Mouse (Mus musculus): ENCODE measurements around the gene Zc3h13. TPM values are rescaled to one million over a fixed set of nuclear protein-coding genes. Genes with fewer than 3 reads are reported as not detected.
A peak's percentile ranks its signal among the peaks of the same experiment; 100 is the strongest.

Zc3h13 gene
- polyA plus RNA-seq, 1 experiment from 2014 or later: 49.5 TPM

DNA sequence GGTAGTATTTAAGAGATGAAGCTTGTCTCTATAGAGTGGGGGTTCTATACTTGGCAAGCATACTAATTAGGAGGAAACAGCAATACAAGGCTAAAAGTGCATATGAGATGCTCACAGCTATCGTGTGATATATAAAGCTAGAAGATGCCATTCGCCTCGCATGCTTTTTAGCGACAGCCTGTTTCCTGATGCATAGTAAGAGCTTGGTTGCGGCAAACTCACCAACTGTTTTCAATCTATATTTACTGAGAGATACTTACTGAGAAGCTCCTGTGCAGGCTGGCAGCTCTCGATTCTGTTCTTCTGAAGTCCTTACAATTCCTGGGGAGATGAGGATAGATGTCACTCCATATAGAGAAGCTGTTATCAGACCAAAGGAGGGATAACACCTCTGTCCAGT is 4.5 kb upstream of the Zc3h13 start:
- no peak overlapping the region for H3K4me3 ChIP-seq
- 91% methylated on average over 6 of the region's 6 CpGs for WGBS
- no peak overlapping the region for H3K27ac ChIP-seq
- no peak overlapping the region for H3K4me2 ChIP-seq
- H3K4me1 ChIP-seq (replicated peaks): peaks cover 3% of the 10 kb centered on the region; the same call in 1 of the 2 replicates
- H3K9ac ChIP-seq: no peak overlapping the region
- no peaks in the 10 kb centered on the region for H3K9me3 ChIP-seq
- no peaks in the 10 kb centered on the region for H3K36me3 ChIP-seq
- H3K27me3 ChIP-seq: no peaks in the 10 kb centered on the region
- no peak for ATAC-seq (ENCODE audit: low FRiP score)

DNA sequence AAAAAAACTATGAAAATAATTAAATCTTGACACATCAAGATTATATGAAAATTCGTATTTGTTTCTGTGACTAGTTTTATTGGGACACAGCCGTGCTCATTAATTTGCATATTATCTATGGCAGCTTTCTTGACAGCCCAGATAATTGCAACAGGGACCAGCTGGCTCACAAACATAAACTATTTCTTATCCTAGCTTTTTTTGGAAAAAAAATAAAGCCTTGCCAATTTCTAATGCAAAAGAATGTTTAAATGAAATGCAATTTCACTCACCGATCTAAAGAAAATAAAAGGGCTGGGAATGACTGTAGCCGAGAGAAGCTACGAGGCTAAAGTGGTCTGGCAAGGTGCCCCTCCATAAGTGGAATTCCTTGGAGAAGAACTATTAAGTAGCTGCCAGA is 3.8 kb upstream of the Zc3h13 start:
- Histone ChIP-seq H3K36me3 (no peaks in the 10 kb centered on the region), H3K4me2 (no peak overlapping the region), H3K27me3 (no peaks in the 10 kb centered on the region), H3K4me1 (replicated peaks) (peaks cover 10% of the 10 kb centered on the region), H3K4me3 (no peak overlapping the region), H3K9ac (no peak overlapping the region), H3K9me3 (no peaks in the 10 kb centered on the region), H3K27ac (no peak overlapping the region)
- no peak for ATAC-seq (ENCODE audit: low FRiP score)
- WGBS: 68% methylated on average over 5 of the region's 5 CpGs

DNA sequence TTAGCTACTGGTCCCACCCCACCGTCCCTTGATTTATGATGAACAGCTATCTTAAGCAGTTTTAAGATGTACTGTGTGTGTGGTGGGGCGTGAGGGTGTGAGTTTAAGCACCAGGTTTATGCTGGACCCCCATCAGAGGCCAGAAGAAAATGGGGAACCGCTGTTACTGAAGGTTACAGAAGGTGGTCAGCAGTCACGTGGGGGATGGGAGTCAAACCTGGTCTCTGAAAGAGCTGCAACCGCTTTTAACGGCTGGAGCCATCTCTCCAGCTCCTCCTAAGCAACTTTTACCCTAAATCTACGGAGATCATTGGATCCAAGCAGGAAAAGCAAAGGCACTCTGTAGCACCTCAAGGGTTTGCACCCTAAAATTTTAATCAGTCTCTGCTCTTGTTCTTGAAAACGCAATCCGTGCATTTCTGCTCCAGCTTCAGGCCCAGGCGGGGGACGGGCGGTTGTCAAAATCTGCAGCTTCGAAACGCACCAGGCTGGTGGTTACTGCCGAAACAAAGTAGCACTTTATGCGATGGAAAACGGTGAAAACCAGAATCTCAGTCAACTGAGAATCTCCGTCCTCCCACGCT is 472 bp upstream of the Zc3h13 start:
- Histone ChIP-seq H3K4me2 (peak overlapping the region; percentile 72), H3K4me1 (replicated peaks) (peaks cover 14% of the 10 kb centered on the region), H3K27ac (peak overlapping the region; percentile 90), H3K4me3 (peak overlapping the region; percentile 99), H3K27me3 (no peaks in the 10 kb centered on the region), H3K36me3 (no peaks in the 10 kb centered on the region), H3K9me3 (no peaks in the 10 kb centered on the region), H3K9ac (peak overlapping the region; percentile 97)
- 6% methylated on average over 19 of the region's 19 CpGs for WGBS
- peak; percentile 69 for ATAC-seq (ENCODE audit: low FRiP score)

DNA sequence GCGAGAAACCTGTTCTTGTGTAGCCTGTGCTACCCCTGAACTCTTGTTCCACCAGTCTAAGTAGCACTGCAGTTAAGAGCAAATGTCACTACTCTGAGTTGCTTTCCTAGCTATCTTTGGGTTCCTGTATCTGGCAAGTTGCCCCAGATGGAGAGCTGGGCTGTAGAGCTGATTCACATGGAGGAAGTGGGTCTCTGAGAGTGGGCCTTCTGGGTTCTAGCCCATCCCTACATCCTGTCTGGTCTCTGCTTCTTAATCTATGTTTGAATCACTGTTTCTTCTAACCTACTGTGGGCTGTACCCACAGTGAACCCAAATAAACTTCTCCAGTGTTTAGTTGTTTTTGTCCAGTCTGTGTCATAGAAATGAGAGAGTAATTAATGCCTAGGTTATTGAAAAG is 16.9 kb downstream of the Zc3h13 start:
- no peak overlapping the region for H3K9ac ChIP-seq
- no peaks in the 10 kb centered on the region for H3K36me3 ChIP-seq
- no peak overlapping the region for H3K4me2 ChIP-seq
- H3K9me3 ChIP-seq: no peaks in the 10 kb centered on the region
- H3K4me3 ChIP-seq: no peak overlapping the region
- WGBS: 100% methylated on average over 1 of the region's 1 CpGs
- no peaks in the 10 kb centered on the region for H3K27me3 ChIP-seq
- no peak overlapping the region for H3K27ac ChIP-seq
- ATAC-seq (ENCODE audit: low FRiP score): no peak
- no peaks in the 10 kb centered on the region for H3K4me1 ChIP-seq (replicated peaks)

DNA sequence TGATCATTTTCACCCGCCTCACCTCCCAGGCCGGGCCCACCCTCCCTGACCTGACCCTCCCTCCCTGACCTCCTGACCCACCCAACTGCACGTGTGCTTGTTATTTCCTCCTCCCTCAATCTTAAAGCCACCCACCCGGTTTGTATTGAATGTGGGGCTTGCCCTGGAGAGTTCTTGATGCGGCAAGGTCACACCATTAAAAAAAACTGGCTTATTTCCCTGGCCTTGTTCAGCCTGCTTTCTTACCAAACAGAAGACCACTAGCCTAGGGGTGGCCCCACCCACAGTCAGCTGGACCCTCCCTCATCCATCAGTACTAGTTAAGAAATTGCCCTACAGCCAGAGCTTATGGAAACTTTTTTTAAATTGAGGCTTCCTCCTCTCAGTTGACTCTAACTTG is 19.6 kb downstream of the Zc3h13 start:
- Histone ChIP-seq H3K9me3 (no peaks in the 10 kb centered on the region), H3K9ac (no peak overlapping the region), H3K4me3 (no peak overlapping the region), H3K27ac (no peak overlapping the region), H3K4me2 (no peak overlapping the region), H3K4me1 (replicated peaks) (0 out of 2 replicates have a peak, but pooled peaks cover 4% of the 10 kb centered on the region), H3K36me3 (no peaks in the 10 kb centered on the region), H3K27me3 (no peaks in the 10 kb centered on the region)
- ATAC-seq (ENCODE audit: low FRiP score): no peak
- 30% methylated on average over 5 of the region's 5 CpGs for WGBS

DNA sequence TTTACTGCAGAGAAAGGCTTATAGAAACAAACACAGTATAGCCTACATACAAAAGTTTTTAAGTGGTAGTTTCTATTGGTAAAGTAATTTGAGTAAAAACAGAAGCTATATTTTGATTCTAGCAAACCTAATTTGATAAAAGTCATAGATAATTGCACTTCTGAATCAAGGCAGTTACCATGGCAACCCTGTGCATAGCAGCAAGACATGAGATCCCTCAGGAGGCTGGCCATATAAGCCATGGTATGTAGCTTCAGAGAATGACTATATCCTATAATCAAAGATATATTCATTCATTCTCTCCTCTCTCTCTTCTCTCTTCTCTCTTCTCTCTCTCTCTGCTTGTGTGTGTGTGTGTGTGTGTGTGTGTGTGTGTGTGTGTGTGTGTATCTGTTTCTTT is 23.7 kb downstream of the Zc3h13 start:
- Histone ChIP-seq H3K9ac (no peak overlapping the region), H3K36me3 (peaks cover 4% of the 10 kb centered on the region), H3K27ac (no peak overlapping the region), H3K4me3 (no peak overlapping the region), H3K4me2 (no peak overlapping the region), H3K27me3 (no peaks in the 10 kb centered on the region), H3K9me3 (no peaks in the 10 kb centered on the region), H3K4me1 (replicated peaks) (0 out of 2 replicates have a peak, but pooled peaks cover 4% of the 10 kb centered on the region)
- no peak for ATAC-seq (ENCODE audit: low FRiP score)

DNA sequence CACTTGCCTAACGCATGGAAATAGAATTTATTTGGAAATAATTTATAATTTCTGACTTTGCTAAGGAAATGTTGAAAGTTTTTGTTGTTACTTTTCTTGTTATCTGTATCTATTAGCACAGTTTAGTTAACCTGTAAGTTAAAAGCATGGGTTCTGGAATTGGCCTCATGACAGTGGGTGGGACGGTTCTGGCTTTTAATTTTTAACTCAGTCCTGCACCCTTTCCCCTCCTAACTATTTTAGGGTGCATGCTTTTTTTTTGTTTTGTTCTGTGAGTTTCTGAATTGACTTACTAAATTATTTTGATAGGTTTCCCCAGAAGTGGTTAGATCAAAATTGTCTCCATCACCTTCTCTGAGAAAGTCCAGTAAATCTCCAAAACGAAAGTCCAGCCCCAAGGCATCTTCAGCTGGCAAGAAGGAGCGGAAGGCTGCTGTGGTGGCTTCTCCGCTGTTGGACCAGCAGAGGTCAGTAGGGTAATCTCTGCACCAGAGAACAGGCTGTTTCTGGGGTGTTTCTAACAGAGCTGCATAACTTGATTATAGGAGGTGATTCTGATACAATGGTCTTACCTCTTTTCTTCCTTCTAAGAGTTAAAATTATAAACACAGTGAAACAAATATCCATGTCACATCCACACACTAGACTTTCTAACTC is 25.3 kb downstream of the Zc3h13 start:
- Histone ChIP-seq H3K36me3 (peaks cover 7% of the 10 kb centered on the region), H3K4me2 (no peak overlapping the region), H3K4me3 (no peak overlapping the region), H3K9ac (no peak overlapping the region), H3K4me1 (replicated peaks) (0 out of 2 replicates have a peak, but pooled peaks cover 4% of the 10 kb centered on the region), H3K27ac (no peak overlapping the region), H3K9me3 (no peaks in the 10 kb centered on the region), H3K27me3 (no peaks in the 10 kb centered on the region)
- ATAC-seq (ENCODE audit: low FRiP score): no peak
- 53% methylated on average over 5 of the region's 5 CpGs for WGBS

DNA sequence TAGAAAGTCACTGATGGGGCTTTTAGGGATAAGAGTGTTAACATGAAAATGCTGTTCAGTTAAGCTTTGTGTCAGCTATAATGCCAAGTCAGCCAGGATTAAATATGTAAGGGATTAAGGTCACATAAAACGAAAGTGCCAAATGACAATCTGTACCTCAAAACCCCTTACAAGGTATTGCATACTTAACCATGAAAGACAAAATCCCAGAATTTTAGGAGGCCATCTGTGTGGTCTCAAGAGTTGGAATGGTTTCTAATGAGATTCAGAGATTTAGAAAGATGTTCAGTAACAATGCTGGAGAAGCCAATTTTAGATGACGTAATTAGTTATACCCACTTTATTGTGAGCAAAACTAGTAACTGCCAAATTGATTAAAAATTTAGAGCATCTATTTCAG is 30.3 kb downstream of the Zc3h13 start:
- Histone ChIP-seq H3K27ac (no peak overlapping the region), H3K4me3 (no peak overlapping the region), H3K27me3 (no peaks in the 10 kb centered on the region), H3K9ac (no peak overlapping the region), H3K4me2 (no peak overlapping the region), H3K36me3 (peaks cover 7% of the 10 kb centered on the region), H3K4me1 (replicated peaks) (no peaks in the 10 kb centered on the region), H3K9me3 (no peaks in the 10 kb centered on the region)
- 95% methylated on average over 2 of the region's 2 CpGs for WGBS
- ATAC-seq (ENCODE audit: low FRiP score): no peak

DNA sequence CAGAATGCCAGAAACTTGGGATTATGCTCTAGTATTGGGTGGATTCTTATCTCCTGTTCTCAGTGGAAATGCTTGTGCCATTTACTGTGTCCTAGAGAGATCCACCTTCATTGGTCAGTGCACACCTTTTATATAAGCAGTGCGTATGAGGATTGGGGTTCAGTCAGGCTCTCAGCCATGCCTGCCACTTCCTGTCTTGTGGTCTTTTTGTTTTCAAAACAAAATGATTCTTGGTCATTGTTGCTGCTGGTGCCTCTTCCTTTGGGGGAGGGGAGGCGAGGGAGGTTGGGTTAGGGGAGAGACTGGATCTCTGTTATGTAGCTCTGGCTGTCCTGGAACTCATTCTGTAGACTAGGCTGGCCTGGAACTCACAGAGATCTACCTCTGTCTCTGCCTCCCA is 34.6 kb downstream of the Zc3h13 start:
- H3K4me1 ChIP-seq (replicated peaks): no peaks in the 10 kb centered on the region
- peaks cover 24% of the 10 kb centered on the region for H3K36me3 ChIP-seq
- no peaks in the 10 kb centered on the region for H3K27me3 ChIP-seq
- H3K27ac ChIP-seq: no peak overlapping the region
- ATAC-seq (ENCODE audit: low FRiP score): no peak
- WGBS: 99% methylated on average over 2 of the region's 2 CpGs
- H3K4me2 ChIP-seq: no peak overlapping the region
- no peak overlapping the region for H3K9ac ChIP-seq
- no peak overlapping the region for H3K4me3 ChIP-seq
- H3K9me3 ChIP-seq: no peaks in the 10 kb centered on the region

DNA sequence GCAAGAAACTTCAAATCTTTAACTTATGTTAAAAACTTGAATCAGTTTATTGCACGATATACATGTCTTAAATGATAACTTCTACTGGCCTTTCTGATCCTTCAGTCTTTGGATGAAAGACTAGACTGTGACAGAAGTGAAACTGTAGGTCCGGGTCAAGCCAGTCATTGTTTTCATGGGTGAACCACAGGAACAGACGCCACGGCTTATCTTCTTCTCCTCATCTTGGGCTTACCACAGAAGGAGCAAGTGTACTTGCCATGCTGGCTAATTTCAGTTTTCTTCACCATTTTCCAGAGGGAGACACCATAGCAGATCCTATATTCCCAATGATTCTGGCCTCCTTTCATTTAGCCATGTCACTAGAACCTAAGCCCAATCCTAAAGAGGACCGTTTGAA is 36.1 kb downstream of the Zc3h13 start:
- Histone ChIP-seq H3K4me3 (no peak overlapping the region), H3K27ac (no peak overlapping the region), H3K9ac (no peak overlapping the region), H3K4me1 (replicated peaks) (no peaks in the 10 kb centered on the region), H3K36me3 (peaks cover 30% of the 10 kb centered on the region), H3K27me3 (no peaks in the 10 kb centered on the region), H3K4me2 (no peak overlapping the region), H3K9me3 (no peaks in the 10 kb centered on the region)
- WGBS: 92% methylated on average over 5 of the region's 5 CpGs
- ATAC-seq (ENCODE audit: low FRiP score): no peak

DNA sequence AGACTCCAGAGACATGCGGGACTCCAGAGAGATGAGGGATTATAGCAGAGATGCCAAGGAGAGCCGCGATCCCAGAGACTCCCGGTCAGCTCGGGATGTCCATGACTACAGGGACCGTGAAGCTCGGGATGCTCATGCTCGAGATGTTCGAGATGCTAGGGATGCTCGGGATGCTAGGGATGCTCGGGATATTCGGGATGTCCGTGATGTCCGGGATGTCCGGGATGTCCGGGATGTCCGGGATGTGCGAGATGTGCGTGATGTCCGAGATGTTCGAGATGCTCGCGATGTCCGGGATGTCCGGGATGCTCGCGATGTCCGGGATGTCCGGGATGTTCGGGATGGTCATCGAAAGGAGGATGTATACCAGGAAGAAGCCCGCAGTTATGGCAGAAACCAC is 39.2 kb downstream of the Zc3h13 start:
- H3K27me3 ChIP-seq: no peaks in the 10 kb centered on the region
- no peak overlapping the region for H3K4me3 ChIP-seq
- no peak overlapping the region for H3K27ac ChIP-seq
- no peak overlapping the region for H3K4me2 ChIP-seq
- H3K9ac ChIP-seq: no peak overlapping the region
- no peaks in the 10 kb centered on the region for H3K4me1 ChIP-seq (replicated peaks)
- H3K36me3 ChIP-seq: peaks cover 42% of the 10 kb centered on the region
- 97% methylated on average over 32 of the region's 32 CpGs for WGBS
- no peak for ATAC-seq (ENCODE audit: low FRiP score)
- H3K9me3 ChIP-seq: no peaks in the 10 kb centered on the region

DNA sequence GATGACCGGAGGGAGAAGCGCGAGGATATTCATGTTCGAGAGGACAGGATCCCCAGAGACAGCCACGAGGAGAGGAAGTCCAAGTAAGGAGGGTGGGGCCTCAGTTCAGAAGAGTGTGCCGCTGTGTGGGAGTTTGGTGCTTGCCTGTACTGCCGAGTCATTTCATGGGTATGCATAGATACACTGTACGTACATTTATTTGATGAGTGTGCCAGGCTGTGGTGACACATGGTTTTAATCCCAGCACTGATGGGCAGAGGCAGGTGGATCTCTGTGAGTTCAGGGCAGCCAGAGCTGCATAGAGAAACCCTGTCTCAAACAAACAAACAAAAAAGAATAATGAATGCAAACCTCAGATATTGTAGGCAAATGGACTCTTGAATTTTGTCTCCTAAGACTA is 43.9 kb downstream of the Zc3h13 start:
- peaks cover 60% of the 10 kb centered on the region for H3K36me3 ChIP-seq
- WGBS: 90% methylated on average over 8 of the region's 8 CpGs

DNA sequence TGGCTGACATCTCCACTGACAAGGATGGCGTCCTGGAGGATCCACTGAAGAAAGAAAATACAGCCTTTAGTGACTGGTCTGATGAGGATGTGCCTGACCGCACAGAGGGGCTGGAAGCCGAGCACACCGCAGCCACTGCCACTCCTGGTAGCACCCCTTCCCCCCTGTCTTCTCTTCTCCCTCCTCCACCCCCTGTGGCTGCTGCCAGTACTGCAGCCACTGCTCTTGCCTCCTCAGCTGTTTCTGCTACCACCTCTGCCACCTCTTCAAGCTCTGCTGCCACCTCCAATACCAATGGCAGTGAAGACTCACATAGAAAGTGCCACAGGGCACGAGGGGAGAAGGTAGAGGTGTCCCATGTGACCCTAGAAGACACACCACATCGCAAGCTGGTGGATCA is 46.4 kb downstream of the Zc3h13 start:
- WGBS: 82% methylated on average over 6 of the region's 6 CpGs
- Histone ChIP-seq H3K36me3 (peaks cover 50% of the 10 kb centered on the region), H3K9ac (no peak overlapping the region), H3K27me3 (no peaks in the 10 kb centered on the region), H3K4me1 (replicated peaks) (no peaks in the 10 kb centered on the region), H3K27ac (no peak overlapping the region), H3K4me2 (no peak overlapping the region), H3K4me3 (no peak overlapping the region), H3K9me3 (no peaks in the 10 kb centered on the region)
- no peak for ATAC-seq (ENCODE audit: low FRiP score)

More for the DNA sequence above, 43.9 kb downstream of the Zc3h13 start:
- ATAC-seq (ENCODE audit: low FRiP score): no peak
- no peak overlapping the region for H3K4me3 ChIP-seq
- no peak overlapping the region for H3K9ac ChIP-seq
- H3K27me3 ChIP-seq: no peaks in the 10 kb centered on the region
- H3K27ac ChIP-seq: no peak overlapping the region
- H3K9me3 ChIP-seq: no peaks in the 10 kb centered on the region
- H3K4me1 ChIP-seq (replicated peaks): no peaks in the 10 kb centered on the region
- no peak overlapping the region for H3K4me2 ChIP-seq

Data from hindbrain, embryonic 13.5 days (tissue).